Mouse (Mus musculus) G1E (cell line): ENCODE measurements around the gene Fbxl14. TPM values are rescaled to one million over a fixed set of nuclear protein-coding genes. Genes with fewer than 3 reads are reported as not detected.
"Not testable (repeated sequence)": the region's sequence is repeated elsewhere in the genome, so short reads cannot be mapped to it uniquely, and the experiment has no call there.

Experiments
- ATAC-seq: 2 replicates; pipeline ENCODE4 v1.8.0; 2016; ENCODE audit warnings: mild to moderate bottlenecking; ENCODE audit not compliant: insufficient number of reproducible peaks, poor library complexity, low FRiP score, severe bottlenecking; ENCODE audit errors: extremely low read depth
- DNase-seq: peaks from one replicate; pipeline ENCODE4 v3.0.0; 2012; ENCODE audit warnings: low spot score
- H3K27me3 ChIP-seq: 2 replicates; pipeline ENCODE4 v1.6.1; 2012; ENCODE audit warnings: mild to moderate bottlenecking, low read length, inconsistent platforms; ENCODE audit not compliant: insufficient read depth
- H3K36me3 ChIP-seq: replicated peaks from 2 replicates; pipeline ENCODE3; 2012; ENCODE audit warnings: mild to moderate bottlenecking, inconsistent platforms
- H3K4me1 ChIP-seq: 2 replicates; pipeline ENCODE4 v1.6.1; 2012; ENCODE audit warnings: low read depth, low read length, inconsistent platforms, mixed read lengths; ENCODE audit not compliant: insufficient read depth
- H3K4me3 ChIP-seq: 2 replicates; pipeline ENCODE4 v1.5.1; 2012; ENCODE audit warnings: low read depth, mild to moderate bottlenecking, inconsistent platforms, low read length, moderate library complexity, mixed read lengths
- H3K9me3 ChIP-seq: replicated peaks from 2 replicates; pipeline ENCODE4 v1.6.1; 2012; ENCODE audit warnings: inconsistent platforms
- CTCF ChIP-seq: IDR thresholded peaks from 2 replicates; pipeline ENCODE4 v1.5.1; 2012; ENCODE audit warnings: low read depth, low read length, inconsistent platforms, mixed read lengths
- GATA1 ChIP-seq: IDR thresholded peaks from 2 replicates; pipeline ENCODE4 v1.6.1; 2012; ENCODE audit warnings: borderline replicate concordance, low read length, inconsistent platforms, mixed read lengths
- GATA2 ChIP-seq: IDR thresholded peaks from 2 replicates; pipeline ENCODE4 v1.6.1; 2012; ENCODE audit warnings: low read depth, low read length, inconsistent platforms, borderline replicate concordance
- POLR2AphosphoS5 ChIP-seq: IDR thresholded peaks from 2 replicates; pipeline ENCODE4 v1.6.1; 2012; ENCODE audit warnings: low read depth, low read length, inconsistent platforms; ENCODE audit not compliant: insufficient replicate concordance
- TAL1 ChIP-seq: conservative IDR thresholded peaks from 2 replicates; pipeline ENCODE4 v1.6.1; 2012; ENCODE audit warnings: low read depth, low read length, inconsistent platforms, mixed read lengths
- polyA plus RNA-seq: library from polyadenylated mRNA; stranded (reverse); fragments of >175 nt; gene quantifications from 2 replicates; pipeline ENCODE4 v1.2.3, GENCODE M21; 2012
- total RNA-seq, 2 experiments: library from RNA; stranded (forward) in 1 of 2; stranded (reverse) in 1 of 2; fragments of 200-1000 nt in 1 of 2; fragments of >200 nt in 1 of 2; fragmentation: Nextera tagmentation in 1 of 2; gene quantifications; 2 replicates each; pipeline ENCODE4 v1.2.3; 2014 to 2017

Gene Fbxl14
- total RNA-seq (2014; fragmentation: Nextera tagmentation) (69.2 and 81.1 TPM in 2 replicates), total RNA-seq (2017) (48.6 and 50.8 TPM in 2 replicates), polyA plus RNA-seq (71.3 and 74.2 TPM in 2 replicates)

GRCm38 (mm10) chr6:119479343-119479875, at the start of gene Fbxl14:
Gene Fbxl14 (plus strand): TSS chr6:119479668.
- peaks cover 33% of the 10 kb centered on the region for H3K36me3 ChIP-seq
- H3K9me3 ChIP-seq, result no peaks in the 10 kb centered on the region
- TF ChIP-seq GATA2 (no peak), CTCF (no peak), TAL1 (no peak), GATA1 (no peak), POLR2AphosphoS5 (no peak)
- H3K4me1 ChIP-seq, result peaks cover 50% of the 10 kb centered on the region
- ATAC-seq, result no peak
- no peaks in the 10 kb centered on the region for H3K27me3 ChIP-seq
- peak within 1 kb of the TSS; percentile 99 for H3K4me3 ChIP-seq
- DNase-seq, result peak; percentile 64

GRCm38 (mm10) chr6:119430508-119430907, 49.0 kb upstream of the Fbxl14 start:
- Histone ChIP-seq H3K4me1 (no peaks in the 10 kb centered on the region), H3K4me3 (no peak overlapping the region), H3K27me3 (peaks cover 15% of the 10 kb centered on the region), H3K36me3 (no peaks in the 10 kb centered on the region), H3K9me3 (no peaks in the 10 kb centered on the region)
- DNase-seq, result peak; percentile 23
- no peak for ATAC-seq
- TF ChIP-seq CTCF, result peak; percentile 69
- no peak for TF ChIP-seq TAL1

- no peaks in the 10 kb centered on the region for H3K4me1 ChIP-seq
- ATAC-seq, result no peak
- H3K36me3 ChIP-seq, result no peaks in the 10 kb centered on the region
- no peak for DNase-seq
- H3K4me3 ChIP-seq, result no peak overlapping the region
- TF ChIP-seq GATA2, result no peak
- no peak for TF ChIP-seq CTCF
- no peak for TF ChIP-seq TAL1
- no peak for TF ChIP-seq POLR2AphosphoS5
- TF ChIP-seq GATA1, result no peak
- no peaks in the 10 kb centered on the region for H3K9me3 ChIP-seq
- H3K27me3 ChIP-seq, result peaks cover 17% of the 10 kb centered on the region
Measured at GRCm38 (mm10) chr6:119431751-119432324, 47.6 kb upstream of the Fbxl14 start.

GRCm38 (mm10) chr6:119434394-119434793, 45.1 kb upstream of the Fbxl14 start:
- H3K27me3 ChIP-seq, result peaks cover 19% of the 10 kb centered on the region
- ATAC-seq (no peak), DNase-seq (no peak)
- no peaks in the 10 kb centered on the region for H3K36me3 ChIP-seq
- no peaks in the 10 kb centered on the region for H3K9me3 ChIP-seq
- no peaks in the 10 kb centered on the region for H3K4me1 ChIP-seq
- no peak overlapping the region for H3K4me3 ChIP-seq
- TF ChIP-seq GATA2, result no peak
- TF ChIP-seq POLR2AphosphoS5, result no peak
- no peak for TF ChIP-seq CTCF
- TF ChIP-seq TAL1, result no peak
- no peak for TF ChIP-seq GATA1

GRCm38 (mm10) chr6:119437894-119438761, 41.3 kb upstream of the Fbxl14 start:
- TF ChIP-seq GATA2 (no peak), GATA1 (no peak), CTCF (no peak), POLR2AphosphoS5 (no peak), TAL1 (no peak)
- H3K27me3 ChIP-seq, result peaks cover 27% of the 10 kb centered on the region
- DNase-seq (no peak), ATAC-seq (no peak)
- no peaks in the 10 kb centered on the region for H3K4me1 ChIP-seq
- no peak overlapping the region for H3K4me3 ChIP-seq
- no peaks in the 10 kb centered on the region for H3K36me3 ChIP-seq
- no peaks in the 10 kb centered on the region for H3K9me3 ChIP-seq

- H3K4me1 ChIP-seq, DNase-seq, H3K36me3 ChIP-seq, H3K9me3 ChIP-seq, H3K4me3 ChIP-seq, ATAC-seq: not testable (repeated sequence)
- peaks cover 39% of the 10 kb centered on the region for H3K27me3 ChIP-seq
Measured at GRCm38 (mm10) chr6:119442729-119443128, 36.7 kb upstream of the Fbxl14 start.
